Mouse (Mus musculus): Measurements from ENCODE around the gene Wdr47.
"Not testable (repeated sequence)": the region's sequence is repeated elsewhere in the genome, so short reads cannot be mapped to it uniquely, and the experiment has no call there.

Gene Wdr47

GRCm38 (mm10) chr3:108639412-108639811 lies 48.3 kb downstream of the Wdr47 start:
- DNase-seq = no peak

GRCm38 (mm10) chr3:108640998-108641397 lies 49.9 kb downstream of the Wdr47 start:
- no peak for DNase-seq

GRCm38 (mm10) chr3:108644856-108645255 lies 53.8 kb downstream of the Wdr47 start:
- DNase-seq = no peak

GRCm38 (mm10) chr3:108646036-108646435 lies 55.0 kb downstream of the Wdr47 start:
- peak; percentile 13 for DNase-seq

GRCm38 (mm10) chr3:108647681-108648080 lies 56.6 kb downstream of the Wdr47 start:
- not testable (repeated sequence) for DNase-seq

- no peak for DNase-seq
Measured at GRCm38 (mm10) chr3:108652866-108653642, 62.0 kb downstream of the Wdr47 start.

GRCm38 (mm10) chr3:108653710-108654379 lies 62.8 kb downstream of the Wdr47 start, which contains the start of gene Clcc1:
Clcc1 (plus strand) TSS chr3:108653913.
- peak; percentile 93 for DNase-seq

- no peak for DNase-seq
Measured at GRCm38 (mm10) chr3:108654566-108654965, 63.5 kb downstream of the Wdr47 start.

DNA sequence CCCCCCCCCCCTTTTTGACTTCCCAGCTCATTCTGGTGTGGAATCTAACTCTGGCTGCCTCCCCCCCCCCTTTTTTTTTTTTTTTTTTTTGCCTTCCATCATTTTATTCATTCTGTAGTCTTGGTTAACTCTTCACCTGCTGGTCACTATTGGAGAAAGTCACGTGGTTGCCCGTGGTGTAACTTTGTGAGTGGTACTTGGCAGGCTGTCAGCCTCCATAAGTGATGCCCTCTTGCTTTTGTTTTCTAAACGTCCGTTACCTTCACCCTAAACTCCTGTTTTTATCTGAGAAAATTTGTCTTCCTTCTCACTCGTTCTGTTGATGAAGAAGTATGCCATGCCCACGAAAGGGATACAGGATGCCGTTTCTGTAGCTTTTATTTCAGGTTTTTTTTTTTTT lies 64.4 kb downstream of the Wdr47 start:
- no peak for DNase-seq

DNA sequence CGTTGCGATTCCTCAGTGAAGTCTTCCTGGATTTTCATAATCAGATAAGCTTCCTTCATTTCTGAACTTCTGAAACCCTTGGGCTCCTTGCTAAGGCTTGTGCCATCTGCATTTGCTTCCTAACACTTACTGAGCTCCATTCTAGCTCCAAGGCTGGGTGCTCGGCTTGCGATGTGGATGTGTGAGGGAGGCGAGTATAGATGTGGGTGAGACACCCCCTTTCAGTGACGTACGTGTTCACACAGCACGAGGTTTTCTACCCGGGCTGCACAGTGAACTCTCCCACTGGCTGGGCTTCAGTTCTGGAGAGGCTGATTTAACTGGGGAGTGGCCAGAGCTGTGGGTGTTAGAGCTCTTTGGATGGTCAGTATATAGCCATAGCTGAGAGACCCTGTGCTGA lies 67.5 kb downstream of the Wdr47 start:
- no peak for DNase-seq

GRCm38 (mm10) chr3:108660941-108661340 lies 69.9 kb downstream of the Wdr47 start:
- DNase-seq = no peak

DNA sequence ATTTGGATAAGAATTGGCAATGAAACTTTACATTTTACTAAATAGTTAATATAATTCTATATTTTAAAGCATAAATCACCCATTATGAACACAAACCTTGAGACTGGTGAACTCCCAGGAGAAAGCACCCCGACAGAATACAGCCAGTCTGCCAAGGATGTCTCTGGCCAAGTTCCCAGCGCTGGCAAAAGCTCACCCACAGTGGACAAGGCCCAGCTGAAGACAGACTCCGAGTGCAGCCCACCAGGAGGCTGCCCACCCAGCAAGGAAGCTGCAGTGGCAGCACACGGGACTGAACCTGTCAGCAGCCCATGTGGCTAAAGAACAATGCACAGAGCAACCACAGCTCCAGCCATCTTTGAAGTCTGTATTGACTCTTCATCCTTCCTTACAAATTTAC lies 85.5 kb downstream of the Wdr47 start:
- no peak for DNase-seq

- no peak for DNase-seq
Measured at GRCm38 (mm10) chr3:108681004-108681403, 89.9 kb downstream of the Wdr47 start.

DNA sequence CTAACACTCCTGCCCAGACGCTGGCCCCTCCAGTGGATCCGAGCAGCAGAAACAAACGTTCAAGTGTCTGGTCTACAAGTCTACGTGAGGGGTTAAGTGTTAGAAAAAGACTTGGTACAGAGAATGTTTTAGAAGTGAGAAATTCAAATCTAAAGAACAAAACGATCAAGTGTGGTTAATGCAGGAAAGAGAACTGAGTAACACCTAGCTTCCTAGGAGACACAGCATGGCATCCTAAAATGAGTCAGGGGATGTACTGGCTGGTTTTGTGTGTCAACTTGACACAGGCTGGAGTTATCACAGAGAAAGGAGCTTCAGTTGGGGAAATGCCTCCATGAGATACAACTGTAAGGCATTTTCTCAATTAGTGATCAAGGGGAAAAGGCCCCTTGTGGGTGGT lies 92.5 kb downstream of the Wdr47 start:
- not testable (repeated sequence) for DNase-seq

- DNase-seq = no peak
Measured at GRCm38 (mm10) chr3:108685701-108686100, 94.6 kb downstream of the Wdr47 start.

DNA sequence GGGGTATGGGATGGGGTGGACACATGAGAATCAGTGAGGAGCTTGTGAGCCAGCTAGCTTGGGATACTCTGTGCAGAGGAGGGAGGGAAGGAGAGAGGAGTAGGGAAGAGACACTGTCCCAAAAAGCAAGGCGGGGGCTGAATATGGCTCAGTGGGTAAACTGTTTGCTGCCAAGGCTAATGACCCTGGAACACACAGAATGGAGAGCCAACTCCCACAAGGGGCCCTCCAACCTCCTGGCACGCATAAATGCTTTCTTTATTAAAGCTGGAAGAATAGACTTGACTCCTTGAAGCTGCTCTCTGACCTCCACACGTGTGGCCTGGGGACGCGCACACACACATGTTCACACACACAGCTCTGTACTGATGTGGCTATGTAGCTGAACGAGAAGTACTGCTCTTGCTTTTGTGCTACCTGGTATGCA lies 97.9 kb downstream of the Wdr47 start:
- no peak for DNase-seq

- DNase-seq = no peak
Measured at GRCm38 (mm10) chr3:108689446-108689845, 98.4 kb downstream of the Wdr47 start.

DNA sequence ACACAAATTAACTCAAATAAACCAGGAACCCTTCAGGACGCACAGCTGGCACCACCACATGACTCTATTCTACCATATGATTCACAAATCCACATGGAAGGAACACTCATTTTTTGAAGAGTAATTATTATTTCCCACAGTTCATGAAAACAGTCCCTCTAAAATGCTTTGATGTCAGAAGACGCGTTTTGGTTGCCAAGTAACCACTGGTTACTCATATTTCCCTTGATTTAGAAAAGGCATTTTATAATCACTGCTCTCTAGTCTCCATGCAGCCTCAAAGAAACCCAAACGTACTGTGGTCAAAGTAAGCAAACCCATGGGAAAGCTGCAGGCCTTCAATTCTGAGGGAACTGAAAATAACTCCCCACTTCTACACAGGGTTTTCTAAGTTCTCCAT lies 98.9 kb downstream of the Wdr47 start:
- no peak for DNase-seq

DNA sequence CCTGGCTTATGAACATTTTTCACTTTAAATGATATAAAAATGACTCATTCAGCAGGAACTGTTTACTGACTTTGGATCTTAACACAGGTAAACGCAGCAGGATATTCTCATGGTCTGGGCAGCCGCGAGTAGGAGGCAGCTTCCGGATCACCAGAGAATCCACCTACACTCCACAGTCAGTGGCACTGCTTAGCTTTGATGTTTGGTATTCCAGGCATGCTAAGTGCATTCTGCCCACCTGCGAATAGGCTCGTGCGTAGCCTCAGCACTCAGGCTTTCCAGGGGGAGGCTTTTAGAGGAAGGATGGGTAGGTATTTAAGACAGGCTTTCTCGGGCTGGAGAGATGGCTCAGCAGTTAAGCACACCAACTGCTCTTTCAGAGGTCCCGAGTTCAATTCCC lies 103.2 kb downstream of the Wdr47 start:
- DNase-seq = no peak

Measured in right cerebral cortex, postnatal 14 days (tissue).